Mouse (Mus musculus) ovary, adult 18-20 months (tissue): ENCODE data around the gene Zfp970.
"Not testable (repeated sequence)": the region's sequence is repeated elsewhere in the genome, so short reads cannot be mapped to it uniquely, and the experiment has no call there.

Source experiments
- DNase-seq: peaks from one replicate; pipeline ENCODE4 v3.0.0; 2022; ENCODE audit warnings: low spot score, mixed read lengths

Zfp970 gene

DNA sequence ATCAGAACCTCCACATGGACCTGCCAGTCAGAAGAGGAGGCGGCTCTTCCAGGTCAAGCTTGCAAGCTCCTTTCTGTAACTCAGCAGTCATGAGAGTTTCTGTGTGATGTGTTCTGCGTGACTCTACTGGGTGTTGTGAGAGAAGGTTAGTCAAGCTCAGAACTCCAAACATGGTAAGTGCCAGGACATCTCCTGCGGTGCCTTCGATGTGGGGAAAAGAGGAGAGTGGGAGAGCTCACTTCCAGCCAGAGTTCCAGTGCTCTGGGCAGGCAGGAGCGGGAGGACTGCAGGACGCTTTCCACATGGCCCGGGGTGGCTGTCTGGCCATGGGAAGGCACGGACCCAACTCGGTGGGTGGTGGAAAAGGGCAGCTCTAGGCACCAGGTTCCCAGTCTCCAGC, at the start of gene Zfp970:
Zfp970 (plus strand) TSS at position 58 of the 400 bp plus-strand sequence.
- DNase-seq, result not testable (repeated sequence)

GRCm38 (mm10) chr2:177468222-177468621, 3.7 kb downstream of the Zfp970 start:
- DNase-seq, result not testable (repeated sequence)

DNA sequence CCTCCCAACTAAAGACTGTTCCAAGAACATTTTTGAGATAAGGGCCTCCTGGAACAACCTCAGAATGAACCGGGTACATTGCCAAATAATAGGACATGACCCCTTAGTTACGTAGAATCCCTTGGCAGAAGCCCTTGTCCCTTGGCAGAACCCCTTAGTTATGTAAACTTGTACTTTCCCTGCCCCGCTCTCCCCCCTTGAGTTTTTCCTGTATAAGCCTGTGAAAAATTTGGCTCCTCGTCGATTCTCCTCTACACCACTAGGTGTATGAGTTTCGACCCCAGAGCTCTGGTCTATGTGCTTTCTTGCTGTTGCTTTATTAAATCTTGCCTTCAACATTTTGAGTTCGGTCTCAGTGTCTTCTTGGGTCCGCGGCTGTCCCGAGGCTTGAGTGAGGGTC, 7.7 kb downstream of the Zfp970 start:
- not testable (repeated sequence) for DNase-seq

GRCm38 (mm10) chr2:177481971-177482370, 17.4 kb downstream of the Zfp970 start:
- not testable (repeated sequence) for DNase-seq

DNA sequence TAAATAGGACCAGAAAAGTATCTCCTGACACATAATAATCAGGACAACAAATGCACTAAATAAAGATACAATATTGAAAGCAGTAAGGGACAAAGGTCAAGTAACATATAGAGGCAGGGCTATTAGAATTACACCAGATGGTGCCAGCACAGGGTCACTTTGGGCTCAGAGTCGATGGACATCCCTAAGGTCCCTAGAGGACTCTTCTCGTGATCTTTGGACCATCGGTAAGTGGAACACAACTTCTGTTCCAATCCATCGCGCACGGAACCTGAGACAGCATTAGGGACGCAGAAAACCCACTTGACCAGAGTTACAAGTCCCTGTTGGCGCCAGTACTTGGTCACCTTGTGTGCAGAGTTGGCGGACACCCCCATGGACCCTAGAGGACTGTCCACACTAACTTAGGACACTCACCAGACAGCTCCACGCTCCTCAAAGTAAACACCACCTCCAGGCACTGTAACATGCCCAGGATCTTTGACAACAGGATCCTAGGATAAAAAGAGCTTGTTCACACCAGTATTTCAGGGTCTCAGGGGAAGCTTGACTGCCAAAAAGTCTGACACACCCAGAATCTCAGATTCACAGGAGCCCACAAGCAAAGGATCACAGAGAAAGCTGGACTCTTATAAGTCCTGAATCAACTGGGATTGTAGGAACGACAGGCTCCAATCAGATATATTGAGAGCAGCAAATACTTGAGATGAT, 18.9 kb downstream of the Zfp970 start:
- DNase-seq, result not testable (repeated sequence)

- not testable (repeated sequence) for DNase-seq
These were observed 33.5 kb downstream of the Zfp970 start, which contains the start of gene Gm14403 for GRCm38 (mm10) chr2:177498067-177498466. Gene Gm14403, plus strand, starts transcription at chr2:177498215.

- not testable (repeated sequence) for DNase-seq
These were observed 34.6 kb downstream of the Zfp970 start for GRCm38 (mm10) chr2:177499182-177499581.

DNA sequence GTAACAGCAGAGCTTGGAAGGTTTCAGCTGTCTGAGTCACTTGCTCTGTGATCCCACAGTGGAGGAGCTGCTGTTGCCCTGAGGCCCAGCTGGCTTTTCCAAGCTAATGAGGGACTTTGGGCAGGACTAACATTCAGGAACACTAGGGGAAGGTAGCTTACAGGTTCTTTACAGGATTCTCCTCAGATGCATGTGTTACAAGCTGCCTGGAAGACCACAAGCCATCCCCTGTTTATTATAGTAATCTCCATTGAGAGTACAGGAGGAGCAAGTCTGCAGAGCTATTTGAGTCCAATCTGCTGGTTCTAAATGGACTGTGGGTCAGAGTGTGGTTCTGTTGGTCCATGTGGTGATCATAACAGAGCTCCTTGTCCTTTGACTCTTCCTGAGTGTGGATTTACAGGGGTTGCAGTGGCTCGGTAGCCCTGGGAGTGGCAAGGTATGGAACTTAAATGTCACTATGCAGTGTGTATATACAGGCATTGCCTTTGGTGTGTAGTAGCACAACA, 40.7 kb downstream of the Zfp970 start:
- not testable (repeated sequence) for DNase-seq

DNA sequence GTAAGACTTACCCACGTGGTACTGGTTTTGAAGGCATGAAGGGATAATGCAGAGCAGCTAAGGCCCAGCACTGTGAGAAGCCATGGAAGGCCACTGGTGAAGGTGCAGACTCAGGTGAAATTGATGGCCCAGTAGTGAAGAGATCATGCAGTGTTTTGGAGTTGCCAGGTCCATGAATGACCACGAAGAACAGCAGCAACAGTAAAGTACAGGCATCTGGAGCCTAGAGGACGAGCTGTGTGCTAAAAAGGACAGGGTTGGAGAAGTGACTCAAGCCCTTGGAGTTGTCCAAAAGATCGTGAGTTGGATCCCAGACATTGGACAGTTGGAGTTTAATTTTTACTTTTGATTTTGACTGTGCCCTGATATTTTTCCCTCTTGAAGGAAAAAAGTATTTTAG, 46.8 kb downstream of the Zfp970 start:
- DNase-seq, result not testable (repeated sequence)

GRCm38 (mm10) chr2:177511972-177512371, 47.4 kb downstream of the Zfp970 start:
- not testable (repeated sequence) for DNase-seq

DNA sequence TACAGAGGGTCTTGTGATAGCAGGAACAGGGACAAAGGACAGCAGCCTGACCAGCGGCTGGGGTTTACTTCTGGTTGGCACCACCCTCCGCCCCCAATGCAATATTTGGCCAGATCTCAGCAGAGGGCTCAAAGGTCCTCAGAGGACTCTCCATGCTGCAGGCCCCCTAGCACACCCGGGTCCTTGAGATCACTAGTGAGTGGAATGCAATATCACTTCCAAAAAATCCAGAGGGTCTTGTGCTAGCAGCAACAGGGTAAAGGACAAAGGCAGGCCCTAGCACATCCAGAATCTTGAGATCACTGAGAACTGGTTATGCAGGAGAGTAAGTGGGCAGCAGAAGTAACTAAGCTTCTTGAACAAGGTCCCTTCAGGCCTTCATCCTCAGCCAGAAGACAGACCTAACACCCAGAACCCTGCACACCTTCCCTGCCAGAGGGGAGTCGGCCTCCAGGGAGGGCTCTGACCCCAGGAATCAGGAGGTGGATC, 49.5 kb downstream of the Zfp970 start:
- DNase-seq, result not testable (repeated sequence)

- DNase-seq, result not testable (repeated sequence)
These were observed 53.2 kb downstream of the Zfp970 start for GRCm38 (mm10) chr2:177517746-177518145.

GRCm38 (mm10) chr2:177518354-177518753, 53.8 kb downstream of the Zfp970 start:
- DNase-seq, result not testable (repeated sequence)

GRCm38 (mm10) chr2:177518960-177519359, 54.4 kb downstream of the Zfp970 start:
- DNase-seq, result not testable (repeated sequence)

DNA sequence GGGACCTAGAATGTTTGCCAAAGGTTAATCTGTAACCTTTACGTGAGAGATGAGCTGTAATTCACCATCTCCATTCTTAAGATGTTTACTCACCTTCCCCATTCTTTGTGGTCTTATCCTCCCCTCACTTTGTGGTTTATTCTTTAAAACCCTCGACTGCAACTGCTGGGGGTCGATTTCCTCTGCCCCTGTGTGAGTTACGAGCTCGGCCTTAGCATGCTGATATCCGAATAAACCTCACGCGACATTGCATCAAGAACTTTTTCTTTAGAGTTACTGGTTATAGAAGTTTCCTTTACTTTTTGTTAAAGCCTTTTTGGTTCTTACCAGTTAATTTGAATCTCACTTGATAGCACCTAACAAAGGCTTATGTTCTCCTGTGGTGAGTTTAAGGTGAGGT, 55.5 kb downstream of the Zfp970 start:
- no peak for DNase-seq

- DNase-seq, result no peak
These were observed 58.5 kb downstream of the Zfp970 start for GRCm38 (mm10) chr2:177523061-177523460.

DNA sequence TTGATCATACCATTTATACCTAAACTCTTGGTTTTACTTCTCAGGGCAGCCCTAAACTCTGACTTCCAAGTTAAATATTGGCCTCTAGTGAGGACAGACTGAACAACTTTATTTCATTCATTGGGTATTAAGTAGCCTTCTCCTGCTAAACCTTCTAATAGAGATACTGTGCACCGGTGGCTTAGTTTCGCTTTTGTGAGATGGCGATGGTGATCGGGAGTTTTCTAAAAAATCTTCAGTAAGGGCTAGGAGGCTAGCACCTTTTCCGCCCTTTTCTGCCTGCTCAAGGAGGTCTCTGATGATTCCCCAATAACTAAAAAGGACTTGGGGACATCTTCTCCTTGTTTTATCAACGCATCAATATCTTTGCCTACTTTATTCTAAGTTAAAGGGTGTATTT, 59.1 kb downstream of the Zfp970 start:
- not testable (repeated sequence) for DNase-seq

DNA sequence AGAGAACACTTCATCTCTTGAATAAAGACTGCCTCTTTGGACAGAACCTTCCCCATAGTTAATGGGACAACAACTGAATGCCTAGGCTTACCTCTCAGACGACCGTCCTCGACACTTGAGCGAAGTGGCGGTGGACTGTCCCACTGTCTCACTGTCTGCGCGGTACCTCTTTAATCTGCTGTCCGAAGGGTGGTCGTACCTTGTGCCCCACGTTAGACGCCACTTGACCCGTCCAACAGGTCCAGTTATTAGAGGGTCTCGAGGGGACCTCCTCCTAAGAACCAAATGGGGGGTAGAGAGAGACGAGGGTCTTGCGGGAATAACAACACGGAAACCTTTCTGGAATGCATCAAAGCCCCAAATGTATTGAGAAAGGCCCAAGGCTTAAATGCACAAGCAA, 59.6 kb downstream of the Zfp970 start:
- not testable (repeated sequence) for DNase-seq
